ENCODE assay signal across 9 mouse cellular contexts in genomic region chr6:128134196-128134924, GRCm38 (mm10). TPM values are rescaled to one million over a fixed set of nuclear protein-coding genes. Genes with fewer than 3 reads are reported as not detected.
DNase-seq lines count a peak whose midpoint lies in the region; ATAC-seq and TF ChIP-seq lines count a peak whose summit lies in the region.
"Had no signal": no experiment of that assay in that cellular context is flagged by ENCODE, and none has a peak within 500 bp of the region (broad histone marks: within the 10 kb centered on the region; RNA-seq: fewer than 3 reads in every experiment).

No protein-coding gene starts in this region.

- 28% methylated on average over 8 of the region's 8 CpGs for WGBS in lung, embryonic 15.5 days
- 26% methylated on average over 8 of the region's 8 CpGs for WGBS in heart, embryonic 12.5 days
- WGBS in kidney, postnatal 0 days = 36% methylated on average over 8 of the region's 8 CpGs
- 46% methylated on average over 8 of the region's 8 CpGs for WGBS in midbrain, embryonic 15.5 days

- H3K9ac ChIP-seq in lung, embryonic 15.5 days = 0 out of 2 replicates have a peak overlapping the region, but pooled peaks have one; percentile 14
- H3K9ac ChIP-seq in heart, embryonic 12.5 days = peak overlapping the region; percentile 34; the same call in 1 of the 2 replicates
- 0 out of 2 replicates have a peak overlapping the region, but pooled peaks have one; percentile 24 for H3K9ac ChIP-seq in kidney, postnatal 0 days (ENCODE audit: low read depth, low read length)
- H3K9ac ChIP-seq in midbrain, embryonic 15.5 days = no peak overlapping the region

- ATAC-seq in lung, embryonic 15.5 days (ENCODE audit: borderline replicate concordance, extremely low read depth, low FRiP score, low TSS enrichment) = no peak
- ATAC-seq in heart, embryonic 12.5 days (ENCODE audit: insufficient number of reproducible peaks, low FRiP score) = no peak
- peak; percentile 61 for ATAC-seq in kidney, postnatal 0 days (replicated peaks; ENCODE audit: low FRiP score, low read depth)
- no peak for ATAC-seq in midbrain, embryonic 15.5 days (replicated peaks)

- peak overlapping the region; percentile 80 for H3K27ac ChIP-seq in lung, embryonic 15.5 days
- peak overlapping the region; percentile 90 for H3K27ac ChIP-seq in heart, embryonic 12.5 days (ENCODE audit: poor library complexity, severe bottlenecking)
- peak overlapping the region; percentile 83 for H3K27ac ChIP-seq in kidney, postnatal 0 days
- H3K27ac ChIP-seq in midbrain, embryonic 15.5 days = no peak overlapping the region

- H3K9me3 ChIP-seq in lung, embryonic 15.5 days = no peaks in the 10 kb centered on the region
- no peaks in the 10 kb centered on the region for H3K9me3 ChIP-seq in heart, embryonic 12.5 days (replicated peaks)
- no peaks in the 10 kb centered on the region for H3K9me3 ChIP-seq in kidney, postnatal 0 days (replicated peaks; ENCODE audit: low read length)
- H3K9me3 ChIP-seq in midbrain, embryonic 15.5 days = no peaks in the 10 kb centered on the region

- no peak overlapping the region for H3K4me3 ChIP-seq in lung, embryonic 15.5 days
- H3K4me3 ChIP-seq in heart, embryonic 12.5 days = no peak overlapping the region
- H3K4me3 ChIP-seq in kidney, postnatal 0 days (replicated peaks; ENCODE audit: low read depth, low read length) = no peak overlapping the region
- H3K4me3 ChIP-seq in midbrain, embryonic 15.5 days = no peak overlapping the region

- no peak for DNase-seq in lung, postnatal 25 days (ENCODE audit: low spot score)
- DNase-seq in kidney, postnatal 0 days (ENCODE audit: low spot score) = peak; percentile 44
- peak; percentile 30 for DNase-seq in lung, postnatal 36 days
- no peak for DNase-seq in layer of hippocampus, adult 11-12 months (ENCODE audit: low spot score)
- no peak for DNase-seq in layer of hippocampus, postnatal 14 days (ENCODE audit: low spot score in 2 of 2)
- DNase-seq: right cerebral cortex, adult 18-20 months had no signal

- H3K4me1 ChIP-seq in lung, embryonic 15.5 days = peaks cover 48% of the 10 kb centered on the region
- peaks cover 63% of the 10 kb centered on the region for H3K4me1 ChIP-seq in heart, embryonic 12.5 days (replicated peaks)
- H3K4me1 ChIP-seq in kidney, postnatal 0 days (replicated peaks; ENCODE audit: insufficient read depth, low read length) = peaks cover 39% of the 10 kb centered on the region
- H3K4me1 ChIP-seq in midbrain, embryonic 15.5 days = peaks cover 15% of the 10 kb centered on the region

- H3K4me2 ChIP-seq in lung, embryonic 15.5 days = peak overlapping the region; percentile 13; the same call in 1 of the 2 replicates
- H3K4me2 ChIP-seq in heart, embryonic 12.5 days = no peak overlapping the region
- no peak overlapping the region; the same call in 1 of the 2 replicates for H3K4me2 ChIP-seq in kidney, postnatal 0 days (ENCODE audit: low read length)
- no peak overlapping the region for H3K4me2 ChIP-seq in midbrain, embryonic 15.5 days

- H3K36me3 ChIP-seq in lung, embryonic 15.5 days = no peaks in the 10 kb centered on the region
- H3K36me3 ChIP-seq in heart, embryonic 12.5 days = 0 out of 2 replicates have a peak, but pooled peaks cover 5% of the 10 kb centered on the region
- H3K36me3 ChIP-seq in kidney, postnatal 0 days (ENCODE audit: insufficient read depth, low read length) = no peaks in the 10 kb centered on the region
- H3K36me3 ChIP-seq in midbrain, embryonic 15.5 days (replicated peaks) = no peaks in the 10 kb centered on the region

- H3K27me3 ChIP-seq in lung, embryonic 15.5 days = no peaks in the 10 kb centered on the region
- H3K27me3 ChIP-seq in heart, embryonic 12.5 days (replicated peaks) = no peaks in the 10 kb centered on the region
- H3K27me3 ChIP-seq in kidney, postnatal 0 days (ENCODE audit: insufficient read depth, low read length) = no peaks in the 10 kb centered on the region
- H3K27me3 ChIP-seq in midbrain, embryonic 15.5 days (replicated peaks) = no peaks in the 10 kb centered on the region

- TF ChIP-seq CTCF in kidney, postnatal 0 days (IDR thresholded peaks at IDR 0.05; ENCODE audit: low read depth) = no peak

RNA-seq across cellular contexts. Expression of gene Tspan9, which starts 9.0 kb away (rescaled TPM):
- polyA plus RNA-seq in lung, embryonic 15.5 days (2015; fragmentation: Nextera tagmentation; extraction: Ambion mirVana) = 128 and 130 TPM in 2 replicates
- polyA plus RNA-seq in heart, embryonic 12.5 days (2016; fragmentation: Nextera tagmentation; extraction: Ambion mirVana) = 172 and 183 TPM in 2 replicates
- polyA plus RNA-seq in kidney, postnatal 0 days (2015; fragmentation: Nextera tagmentation; extraction: Ambion mirVana) = 102 and 131 TPM in 2 replicates
- polyA plus RNA-seq in midbrain, embryonic 15.5 days (2015; fragmentation: Nextera tagmentation; extraction: Ambion mirVana) = 33.9 and 42.1 TPM in 2 replicates
- total RNA-seq in layer of hippocampus, postnatal 14 days (2021) = 10 to 100 TPM; 62.9 to 72.9 TPM

Comparison
In these comparisons a context has a peak if more than half of its experiments do, and no peak if none do; other contexts are left out.
1. DNase-seq: peak in kidney, postnatal 0 days (single experiment) and lung, postnatal 36 days (single experiment); none in lung, postnatal 25 days (single experiment), layer of hippocampus, adult 11-12 months (single experiment) and layer of hippocampus, postnatal 14 days (0 of 2).